In the genomic region with DNA sequence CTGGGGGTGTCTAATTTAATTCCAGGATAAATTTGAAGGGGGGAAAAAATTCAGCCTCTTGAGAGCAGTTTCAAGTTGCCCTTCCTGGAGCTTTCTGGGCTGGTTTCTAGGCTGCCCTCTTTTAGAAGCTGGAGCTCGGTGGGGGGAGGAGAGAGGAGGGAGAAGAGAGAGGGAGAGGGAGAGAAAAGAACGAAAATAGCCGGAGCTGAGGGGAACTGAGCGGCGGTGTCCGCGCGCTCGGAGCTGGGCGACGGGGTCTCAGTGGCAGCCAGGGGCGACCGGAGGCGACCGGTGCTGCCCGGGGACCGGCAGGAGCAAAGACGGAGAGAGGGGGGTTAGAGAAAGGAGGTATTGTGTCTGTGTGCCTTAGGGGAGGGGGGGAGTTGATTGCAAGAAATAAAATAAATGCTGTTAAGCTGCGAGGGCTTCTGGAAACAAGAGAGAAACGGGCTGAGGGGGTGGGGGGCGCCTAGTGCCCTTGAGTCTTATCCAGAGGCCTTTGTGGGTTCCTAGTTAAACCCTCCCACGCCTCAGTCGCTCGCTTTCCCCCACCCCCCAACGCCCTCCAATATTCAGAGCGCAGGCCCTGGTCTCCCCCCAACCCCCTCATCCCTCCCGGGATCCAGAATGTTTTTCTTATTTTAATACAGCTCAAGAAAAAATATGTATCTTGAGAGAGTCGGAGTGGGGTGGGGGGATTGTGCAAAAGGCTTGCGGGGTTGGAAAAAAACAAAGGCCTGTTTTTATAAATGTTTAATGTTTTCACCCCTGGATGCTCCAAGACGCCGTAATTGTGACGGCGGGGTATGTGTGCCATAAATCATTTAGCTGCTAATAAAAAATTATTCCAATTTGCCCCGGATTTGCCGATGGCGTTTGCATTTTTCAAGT, we compare ENCODE assay signal across 1 mouse cellular context.
TF ChIP-seq lines count a peak whose summit lies in the region.

No protein-coding gene starts in this region.

TF ChIP-seq in CH12.LX, 34 proteins besides CTCF, POLR2A, EP300 and RAD21 (continued from another document):
- TF ChIP-seq ETS1 (conservative IDR thresholded peaks at IDR 0.05; ENCODE audit: low read depth, low read length) (no peak), NELFE (IDR thresholded peaks at IDR 0.05; ENCODE audit: low read depth, low read length) (no peak), IRF4 (IDR thresholded peaks at IDR 0.05; ENCODE audit: low read depth, low read length) (no peak)
TF ChIP-seq in CH12.LX: peak in this region for 0.
